Mouse (Mus musculus) midbrain, embryonic 15.5 days (tissue): ENCODE results near the gene Hunk. TPM values are rescaled to one million over a fixed set of nuclear protein-coding genes. Genes with fewer than 3 reads are reported as not detected.

Source experiments
- ATAC-seq: fragments of 200-750 bp; cut with Nextera tagmentation; replicated peaks from 2 replicates; pipeline ENCODE4 v1.8.0; 2017; ENCODE audit warnings: moderate TSS enrichment
- H3K27ac ChIP-seq: fragments of 300-500 bp; sonication (generic); 2 replicates; pipeline ENCODE4 v1.5.1; 2015; ENCODE audit warnings: mild to moderate bottlenecking, inconsistent platforms
- H3K27me3 ChIP-seq: fragments of 300-500 bp; sonication (generic); replicated peaks from 2 replicates; pipeline ENCODE4 v1.6.1; 2015; ENCODE audit warnings: inconsistent platforms
- H3K36me3 ChIP-seq: fragments of 300-500 bp; sonication (generic); replicated peaks from 2 replicates; pipeline ENCODE4 v1.6.1; 2015; ENCODE audit warnings: inconsistent platforms
- H3K4me1 ChIP-seq: fragments of 300-500 bp; sonication (generic); 2 replicates; pipeline ENCODE4 v1.6.1; 2015; ENCODE audit warnings: inconsistent platforms
- H3K4me2 ChIP-seq: fragments of 300-500 bp; sonication (generic); 2 replicates; pipeline ENCODE4 v1.6.1; 2015; ENCODE audit warnings: inconsistent platforms, mild to moderate bottlenecking, moderate library complexity
- H3K4me3 ChIP-seq: fragments of 300-500 bp; sonication (generic); 2 replicates; pipeline ENCODE4 v1.5.1; 2015; ENCODE audit warnings: mild to moderate bottlenecking, inconsistent platforms
- H3K9ac ChIP-seq: fragments of 300-500 bp; sonication (generic); 2 replicates; pipeline ENCODE4 v1.6.1; 2015; ENCODE audit warnings: mild to moderate bottlenecking, inconsistent platforms
- H3K9me3 ChIP-seq: fragments of 300-500 bp; sonication (generic); 2 replicates; pipeline ENCODE4 v1.6.1; 2016; ENCODE audit warnings: inconsistent platforms
- WGBS: fragments of 180-500 bp; shearing (Covaris S2); methylation state at CpG from one replicate; pipeline ENCODE4 v1.1.7; 2015; ENCODE audit warnings: mixed read lengths; 5-methylcytosine and 5-hydroxymethylcytosine counted together
- polyA plus RNA-seq: library from polyadenylated mRNA; unstranded; fragments of >200 nt; fragmentation: Nextera tagmentation; extraction: Ambion mirVana; gene quantifications from 2 replicates; pipeline ENCODE4 v1.2.1, GENCODE M21; 2015

Hunk gene
- polyA plus RNA-seq = 7.3 TPM in 2 replicates

DNA sequence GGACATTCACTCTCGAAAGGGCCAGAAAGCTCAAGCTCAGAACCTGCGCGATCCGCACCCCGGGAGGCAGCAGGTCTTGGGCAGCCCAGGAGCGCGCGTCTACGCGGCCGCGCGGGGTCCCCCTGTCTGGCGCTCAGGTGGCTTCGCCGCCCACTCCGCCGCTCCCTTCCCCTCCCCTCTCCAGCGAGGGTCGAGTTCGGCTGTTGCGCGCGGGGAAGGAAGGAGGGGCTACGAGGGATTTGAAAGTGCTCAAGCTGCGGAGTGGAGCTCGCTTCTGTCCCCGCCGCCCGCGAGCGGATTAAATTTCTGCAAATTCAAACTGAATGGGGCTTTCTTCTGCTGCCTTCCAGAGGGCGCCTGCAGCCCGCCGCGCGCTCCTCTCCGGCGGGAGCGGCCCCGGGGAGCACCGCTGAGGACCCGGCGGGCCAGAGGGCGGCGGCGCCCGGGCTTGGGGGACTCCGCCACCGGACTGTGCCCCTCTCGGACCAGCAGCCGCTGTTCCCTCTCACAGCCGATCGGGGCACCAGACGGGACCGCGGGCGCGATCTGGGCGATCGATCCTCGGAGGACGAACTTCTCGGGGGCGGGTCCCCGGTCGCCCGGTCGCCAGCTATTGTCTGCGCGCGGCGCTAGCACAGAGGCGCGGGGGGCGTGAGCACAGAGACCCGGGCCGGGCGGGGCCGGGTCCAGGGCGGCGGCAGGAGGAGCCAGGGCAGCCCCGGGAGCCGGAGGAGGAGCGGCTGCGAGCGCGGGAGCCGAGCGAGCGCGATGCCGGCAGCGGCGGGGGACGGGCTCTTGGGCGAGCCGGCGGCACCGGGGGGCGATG, at the start of gene Hunk:
Gene Hunk, plus strand, starts transcription at position 326 of the 826 bp plus-strand sequence.
- Histone ChIP-seq H3K27ac (peak within 1 kb of the TSS; percentile 89), H3K4me2 (peak within 1 kb of the TSS; percentile 86), H3K9ac (peak within 1 kb of the TSS; percentile 73), H3K36me3 (no peaks in the 10 kb centered on the region), H3K4me1 (peaks cover 46% of the 10 kb centered on the region), H3K4me3 (peak within 1 kb of the TSS; percentile 74), H3K9me3 (no peaks in the 10 kb centered on the region), H3K27me3 (peaks cover 6% of the 10 kb centered on the region; the same call in 1 of the 2 replicates)
- ATAC-seq = peak; percentile 79
- under 1% methylated on average over 92 of the region's 101 CpGs for WGBS

DNA sequence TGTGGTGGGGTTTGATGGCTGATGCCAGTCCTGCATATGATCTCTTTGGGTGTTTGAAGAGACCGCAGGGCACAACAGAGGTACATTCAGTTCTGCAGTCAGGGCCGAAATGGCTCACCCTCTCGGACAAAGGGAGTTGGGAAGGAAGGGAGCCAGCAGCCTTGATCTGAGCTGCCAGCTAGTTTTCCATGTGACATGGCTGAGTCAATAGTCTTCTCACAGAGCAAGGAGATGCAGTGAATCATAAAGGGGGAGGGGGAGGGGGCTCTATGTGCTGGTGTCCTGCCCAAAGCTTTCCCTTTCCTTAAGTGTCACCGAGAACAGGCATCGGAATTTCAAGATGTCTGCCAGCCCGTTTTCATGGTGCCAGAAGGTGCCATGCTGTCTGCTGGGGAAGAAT, 46.8 kb upstream of the Hunk start:
- H3K27me3 ChIP-seq = no peaks in the 10 kb centered on the region
- H3K9me3 ChIP-seq = no peaks in the 10 kb centered on the region
- H3K4me2 ChIP-seq = no peak overlapping the region
- H3K27ac ChIP-seq = no peak overlapping the region
- H3K36me3 ChIP-seq = no peaks in the 10 kb centered on the region
- H3K9ac ChIP-seq = no peak overlapping the region
- no peaks in the 10 kb centered on the region for H3K4me1 ChIP-seq
- no peak overlapping the region for H3K4me3 ChIP-seq
- no peak for ATAC-seq
- WGBS = 81% methylated on average over 6 of the region's 6 CpGs

DNA sequence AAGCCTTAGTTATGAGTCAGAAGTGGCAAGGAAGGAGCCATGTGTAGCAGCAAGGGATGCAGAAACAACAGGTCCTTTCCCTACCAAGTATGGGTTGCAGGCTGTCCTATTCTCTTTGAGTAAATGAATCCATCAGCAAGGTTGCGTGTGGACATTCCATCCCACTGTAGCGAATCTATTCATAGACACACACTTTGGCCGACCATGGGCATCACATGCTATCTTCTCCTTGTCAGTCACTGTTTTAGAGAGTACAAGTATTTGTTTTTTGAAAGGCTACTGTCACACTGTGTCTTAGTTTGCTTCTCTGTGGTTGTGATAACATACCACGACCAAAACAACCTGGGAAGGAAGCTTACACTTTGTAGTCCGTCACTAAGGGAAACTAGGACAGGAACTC, 44.7 kb upstream of the Hunk start:
- Histone ChIP-seq H3K4me3 (no peak overlapping the region), H3K4me2 (no peak overlapping the region), H3K27ac (no peak overlapping the region), H3K9me3 (no peaks in the 10 kb centered on the region), H3K9ac (no peak overlapping the region), H3K4me1 (no peaks in the 10 kb centered on the region), H3K36me3 (no peaks in the 10 kb centered on the region), H3K27me3 (no peaks in the 10 kb centered on the region)
- WGBS = 83% methylated on average over 5 of the region's 5 CpGs
- ATAC-seq = no peak

DNA sequence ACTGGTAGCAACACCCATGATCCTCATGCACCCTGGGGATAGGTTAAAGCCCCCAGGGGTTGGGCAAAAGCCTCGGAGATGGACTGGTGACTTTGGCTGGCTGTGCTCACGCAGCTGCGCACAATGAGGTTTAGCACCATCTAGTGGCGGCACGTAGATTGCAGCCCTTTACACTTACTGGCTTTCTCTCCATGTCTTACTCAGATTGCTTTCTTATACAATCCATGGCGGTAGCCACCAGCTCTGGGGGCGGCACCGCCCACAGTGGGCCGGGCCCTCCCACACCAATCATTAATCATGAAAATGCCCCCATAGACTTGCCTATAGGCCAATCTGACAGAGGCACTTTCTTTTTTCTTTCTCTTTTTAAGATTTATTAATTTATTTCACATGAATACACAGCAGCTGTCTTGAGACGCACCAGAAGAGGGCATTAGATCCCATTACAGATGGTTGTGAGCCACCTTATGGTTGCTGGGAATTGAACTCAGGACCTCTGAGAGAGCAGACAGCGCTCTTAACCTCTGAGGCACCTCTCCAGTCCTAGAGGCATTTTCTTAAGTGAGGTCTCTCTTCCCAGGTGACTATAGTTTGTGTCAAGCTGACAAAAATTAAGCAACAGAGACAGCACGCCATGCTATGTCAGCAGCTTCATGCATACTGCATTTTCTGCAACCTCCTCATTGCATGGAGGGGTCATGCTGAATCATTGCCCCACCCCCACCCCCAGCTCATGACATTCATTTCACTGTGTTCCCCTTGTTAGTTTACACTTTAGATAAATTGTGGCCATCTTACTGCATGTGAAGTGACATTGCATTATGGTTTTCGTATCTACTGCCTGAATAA, 35.9 kb upstream of the Hunk start:
- Histone ChIP-seq H3K27me3 (no peaks in the 10 kb centered on the region), H3K4me1 (no peaks in the 10 kb centered on the region; the same call in 1 of the 2 replicates), H3K9ac (no peak overlapping the region), H3K27ac (peak overlapping the region; percentile 5; the same call in 1 of the 2 replicates), H3K4me2 (no peak overlapping the region), H3K4me3 (no peak overlapping the region), H3K9me3 (no peaks in the 10 kb centered on the region), H3K36me3 (no peaks in the 10 kb centered on the region)
- ATAC-seq = peak; percentile 97
- 28% methylated on average over 12 of the region's 13 CpGs for WGBS

DNA sequence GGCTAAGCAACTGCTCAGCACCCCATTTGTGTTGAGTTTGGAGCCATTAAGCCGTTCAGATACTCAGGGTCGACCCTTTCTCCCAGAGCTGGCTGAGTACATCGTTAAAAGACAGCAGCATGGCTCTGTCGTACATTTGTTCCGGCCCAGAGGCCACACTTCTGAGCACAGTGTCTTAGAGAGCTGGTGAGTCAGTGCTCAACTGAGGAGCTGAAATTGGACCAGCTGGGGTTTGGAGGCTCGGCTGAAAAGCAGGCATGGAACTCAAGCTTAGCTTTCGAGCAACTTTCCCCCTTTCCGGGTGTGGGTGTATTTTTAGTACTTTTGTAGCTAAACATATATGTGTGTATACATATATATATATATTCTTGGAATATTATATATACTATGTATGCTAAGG, 34.1 kb upstream of the Hunk start:
- H3K27ac ChIP-seq = no peak overlapping the region
- 57% methylated on average over 8 of the region's 8 CpGs for WGBS
- no peak for ATAC-seq

DNA sequence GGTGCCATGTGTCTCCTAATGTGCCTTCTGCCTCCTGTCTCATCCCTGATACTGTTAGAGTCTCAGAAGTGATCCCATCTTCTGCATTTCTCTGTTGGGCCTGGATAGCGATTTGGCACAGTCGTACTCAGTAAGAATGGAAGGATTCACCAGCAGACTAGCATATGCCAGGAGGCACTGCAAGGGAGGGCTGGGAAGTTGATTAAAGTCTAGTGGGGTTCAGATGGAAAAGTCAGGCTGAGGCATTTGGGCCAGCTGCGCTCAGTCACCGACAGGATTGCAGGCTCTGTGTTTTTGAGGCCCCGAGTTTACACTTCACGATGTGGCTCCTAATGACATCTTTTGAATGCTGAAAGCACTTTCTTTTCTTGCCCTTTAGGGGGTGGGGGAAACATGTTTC, 33.1 kb upstream of the Hunk start:
- Histone ChIP-seq H3K27ac (no peak overlapping the region), H3K4me1 (no peaks in the 10 kb centered on the region; the same call in 1 of the 2 replicates), H3K9me3 (no peaks in the 10 kb centered on the region), H3K36me3 (no peaks in the 10 kb centered on the region), H3K27me3 (no peaks in the 10 kb centered on the region), H3K4me3 (no peak overlapping the region), H3K4me2 (no peak overlapping the region), H3K9ac (no peak overlapping the region)
- ATAC-seq = no peak
- 47% methylated on average over 6 of the region's 6 CpGs for WGBS

More for the DNA sequence above, 34.1 kb upstream of the Hunk start:
- H3K4me3 ChIP-seq = no peak overlapping the region
- H3K36me3 ChIP-seq = no peaks in the 10 kb centered on the region
- no peak overlapping the region for H3K9ac ChIP-seq
- no peak overlapping the region for H3K4me2 ChIP-seq
- H3K9me3 ChIP-seq = no peaks in the 10 kb centered on the region
- no peaks in the 10 kb centered on the region; the same call in 1 of the 2 replicates for H3K4me1 ChIP-seq
- no peaks in the 10 kb centered on the region for H3K27me3 ChIP-seq

DNA sequence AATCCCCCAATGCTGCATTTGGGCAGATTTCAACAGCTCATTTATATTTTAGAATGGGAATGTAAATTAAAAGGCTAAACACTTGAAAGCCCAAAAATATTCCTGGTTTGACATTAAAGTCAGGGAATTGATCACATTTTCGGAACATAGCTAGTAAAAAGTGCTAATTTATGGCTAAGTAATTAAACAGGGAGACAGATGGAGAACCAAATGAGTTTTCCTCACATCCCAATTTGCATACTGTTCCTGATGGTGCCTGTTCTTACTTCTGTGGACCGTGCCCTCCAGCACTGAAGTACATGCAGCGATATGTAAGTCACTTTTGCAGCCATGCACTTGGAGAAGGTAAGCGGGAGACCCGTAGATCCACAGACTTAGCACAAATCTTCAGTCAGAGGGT, 32.7 kb upstream of the Hunk start:
- H3K27ac ChIP-seq = no peak overlapping the region

DNA sequence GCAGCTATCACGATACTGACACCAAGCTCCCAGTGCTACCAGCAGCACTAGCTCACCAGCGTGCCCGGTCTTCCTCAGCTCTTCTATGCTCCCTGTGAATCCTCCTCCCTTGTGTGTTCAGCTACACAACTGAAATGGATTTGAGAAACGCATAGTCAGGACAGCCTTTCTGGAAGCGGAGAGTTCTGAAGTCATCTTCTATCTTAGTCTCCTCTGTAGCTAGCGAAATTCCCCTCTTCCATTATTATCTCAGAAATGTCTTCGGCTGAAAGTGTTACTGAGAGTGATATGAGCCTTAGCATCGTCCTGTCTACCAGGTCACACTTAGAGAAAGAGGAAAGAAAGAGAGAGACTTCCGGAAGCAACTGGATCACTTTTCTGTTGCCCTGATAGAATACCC, 26.5 kb upstream of the Hunk start:
- no peak for ATAC-seq
- no peak overlapping the region for H3K4me2 ChIP-seq

More for the DNA sequence above, 32.7 kb upstream of the Hunk start:
- no peak overlapping the region for H3K4me2 ChIP-seq
- no peak for ATAC-seq
- H3K4me3 ChIP-seq = no peak overlapping the region
- no peaks in the 10 kb centered on the region for H3K9me3 ChIP-seq
- no peak overlapping the region for H3K9ac ChIP-seq
- H3K27me3 ChIP-seq = no peaks in the 10 kb centered on the region
- H3K4me1 ChIP-seq = no peaks in the 10 kb centered on the region; the same call in 1 of the 2 replicates
- whole genome bisulfite sequencing = 77% methylated on average over 5 of the region's 5 CpGs
- H3K36me3 ChIP-seq = no peaks in the 10 kb centered on the region

DNA sequence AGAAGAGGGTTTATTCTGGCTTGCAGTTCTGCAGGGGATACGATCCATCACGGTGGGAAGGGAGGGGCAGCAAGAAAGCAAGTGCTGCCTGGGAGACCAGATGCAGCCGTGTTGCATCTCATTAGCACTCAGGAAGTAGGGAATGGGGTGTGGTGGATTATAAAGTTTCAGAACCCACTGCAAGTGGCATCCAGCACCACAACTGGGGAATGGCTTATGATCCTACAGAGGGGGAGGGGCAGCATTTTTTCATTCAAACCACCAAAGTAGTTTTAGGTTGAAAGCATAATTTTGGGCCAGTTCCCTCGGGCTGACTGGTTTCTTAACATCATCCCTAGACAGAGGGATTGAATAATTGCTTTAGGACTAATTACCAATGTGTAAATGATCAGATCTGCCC, 26.1 kb upstream of the Hunk start:
- no peaks in the 10 kb centered on the region for H3K9me3 ChIP-seq
- H3K36me3 ChIP-seq = no peaks in the 10 kb centered on the region
- no peak overlapping the region for H3K9ac ChIP-seq
- H3K4me1 ChIP-seq = no peaks in the 10 kb centered on the region
- H3K4me2 ChIP-seq = no peak overlapping the region
- H3K4me3 ChIP-seq = no peak overlapping the region
- no peak overlapping the region for H3K27ac ChIP-seq
- no peaks in the 10 kb centered on the region for H3K27me3 ChIP-seq
- WGBS = 20% methylated on average over 4 of the region's 4 CpGs
- no peak for ATAC-seq

More for the DNA sequence above, 26.5 kb upstream of the Hunk start:
- no peak overlapping the region for H3K4me3 ChIP-seq
- no peaks in the 10 kb centered on the region for H3K4me1 ChIP-seq
- H3K9me3 ChIP-seq = no peaks in the 10 kb centered on the region
- no peaks in the 10 kb centered on the region for H3K36me3 ChIP-seq
- no peak overlapping the region for H3K27ac ChIP-seq
- no peaks in the 10 kb centered on the region for H3K27me3 ChIP-seq
- WGBS = 88% methylated on average over 9 of the region's 9 CpGs
- no peak overlapping the region for H3K9ac ChIP-seq

DNA sequence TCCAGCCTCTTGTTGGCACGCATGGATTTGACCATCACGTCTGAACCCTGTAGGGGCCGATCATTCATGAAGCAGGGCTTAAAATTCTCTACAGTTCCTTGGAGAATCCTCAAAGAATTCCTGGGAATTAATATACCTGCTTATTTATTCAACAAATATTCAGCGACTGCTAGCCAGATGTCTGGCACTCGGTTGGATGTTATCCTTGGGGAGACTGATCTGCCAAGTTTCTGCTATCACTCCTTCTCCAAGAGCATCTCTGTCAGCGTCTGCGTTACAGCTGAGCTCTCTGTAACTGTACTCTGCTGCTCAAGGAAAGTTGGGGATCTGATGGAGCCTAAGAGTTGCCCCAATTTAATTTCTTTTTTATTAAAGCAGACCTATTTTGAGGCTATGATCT, 25.5 kb upstream of the Hunk start:
- H3K36me3 ChIP-seq = no peaks in the 10 kb centered on the region
- ATAC-seq = no peak
- H3K27ac ChIP-seq = no peak overlapping the region
- no peaks in the 10 kb centered on the region for H3K9me3 ChIP-seq
- no peaks in the 10 kb centered on the region for H3K27me3 ChIP-seq
- H3K4me1 ChIP-seq = no peaks in the 10 kb centered on the region
- no peak overlapping the region for H3K4me2 ChIP-seq
- no peak overlapping the region for H3K4me3 ChIP-seq
- no peak overlapping the region for H3K9ac ChIP-seq
- 59% methylated on average over 7 of the region's 7 CpGs for WGBS

DNA sequence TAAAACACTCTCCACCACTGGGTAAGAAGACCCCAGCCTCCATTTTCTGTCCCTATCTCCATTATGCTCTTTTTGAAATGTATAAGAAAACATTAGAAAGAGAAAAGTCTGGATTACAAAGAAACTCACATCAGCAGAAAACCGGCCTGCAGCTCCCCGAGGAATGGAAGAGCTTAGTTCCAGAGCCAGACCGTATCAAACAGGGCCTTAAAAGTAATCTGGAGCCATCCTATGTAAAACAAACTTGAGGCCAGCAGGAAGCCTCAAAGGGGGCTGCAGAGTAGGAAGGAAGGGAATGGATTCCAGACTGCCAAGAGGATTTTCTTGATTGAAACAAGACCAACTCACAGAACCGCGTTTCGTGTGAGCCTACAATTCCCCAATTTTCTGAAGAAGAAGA, 22.9 kb upstream of the Hunk start:
- H3K36me3 ChIP-seq = no peaks in the 10 kb centered on the region
- no peak overlapping the region for H3K9ac ChIP-seq
- no peak overlapping the region for H3K4me2 ChIP-seq
- H3K9me3 ChIP-seq = no peaks in the 10 kb centered on the region
- H3K4me1 ChIP-seq = no peaks in the 10 kb centered on the region
- H3K27ac ChIP-seq = no peak overlapping the region
- H3K27me3 ChIP-seq = no peaks in the 10 kb centered on the region
- 66% methylated on average over 6 of the region's 6 CpGs for WGBS
- no peak for ATAC-seq
- H3K4me3 ChIP-seq = no peak overlapping the region

DNA sequence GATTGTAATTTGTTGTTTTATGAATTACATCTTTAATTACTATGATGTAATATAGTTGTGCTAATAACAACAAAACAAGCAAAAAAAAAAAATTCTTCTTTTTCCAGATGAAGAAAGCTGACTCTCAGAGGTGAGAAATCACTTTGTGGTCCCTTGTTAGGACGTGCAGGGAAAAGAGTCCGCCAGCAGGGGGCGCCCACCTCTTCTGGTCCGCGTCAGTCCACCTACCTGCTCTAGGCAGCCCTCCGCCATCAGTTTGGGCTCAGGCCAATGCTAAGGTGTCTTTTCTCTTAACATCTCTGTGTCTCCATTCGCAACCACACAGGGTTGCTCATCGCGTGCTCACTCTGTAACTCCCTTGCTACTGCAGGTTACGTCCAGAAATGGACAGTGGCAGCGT, 5.9 kb upstream of the Hunk start:
- WGBS = 16% methylated on average over 11 of the region's 11 CpGs
- Histone ChIP-seq H3K4me3 (no peak overlapping the region), H3K27ac (no peak overlapping the region), H3K9ac (no peak overlapping the region), H3K4me2 (no peak overlapping the region), H3K9me3 (no peaks in the 10 kb centered on the region), H3K36me3 (no peaks in the 10 kb centered on the region), H3K27me3 (peaks cover 6% of the 10 kb centered on the region), H3K4me1 (peaks cover 9% of the 10 kb centered on the region)
- peak; percentile 34; the same call in 1 of the 2 replicates for ATAC-seq
